Mouse (Mus musculus): ENCODE results near the gene Lrr1.

DNA sequence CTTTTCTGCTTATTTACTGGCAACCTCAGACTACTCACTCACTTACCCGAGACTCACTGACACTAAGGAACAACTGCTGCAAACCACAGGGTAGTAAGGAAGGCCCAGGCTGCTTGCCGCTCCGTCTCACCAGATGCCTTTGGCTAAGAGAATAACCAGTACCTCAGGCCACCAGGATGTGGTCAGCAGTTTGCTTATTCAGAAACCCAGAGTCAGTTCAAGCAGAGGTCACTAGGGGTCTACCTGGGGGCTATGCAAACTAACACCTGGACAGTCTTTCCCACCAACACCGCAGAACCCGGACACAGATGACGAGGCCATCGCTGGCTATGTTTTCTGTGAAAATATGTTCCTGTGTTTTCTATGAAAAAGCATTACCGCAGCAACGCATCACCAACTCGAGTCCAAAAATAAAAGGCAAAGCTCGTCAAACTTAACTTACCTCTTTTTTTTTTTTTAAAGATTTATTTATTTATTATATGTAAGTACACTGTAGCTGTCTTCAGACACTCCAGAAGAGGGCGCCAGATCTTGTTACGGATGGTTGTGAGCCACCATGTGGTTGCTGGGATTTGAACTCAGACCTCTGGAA, 44.7 kb downstream of the Lrr1 start:
- no peak for TF ChIP-seq EP300 (optimal IDR thresholded peaks at IDR 0.05)
- no peak for TF ChIP-seq CTCF (IDR thresholded peaks at IDR 0.05; ENCODE audit: low read depth)
